Mouse (Mus musculus) gonadal fat pad, adult 2 months (tissue): ENCODE results near the gene Elf2. TPM values are rescaled to one million over a fixed set of nuclear protein-coding genes. Genes with fewer than 3 reads are reported as not detected.
"Not testable (repeated sequence)": the region's sequence is repeated elsewhere in the genome, so short reads cannot be mapped to it uniquely, and the experiment has no call there.

Experiments
- DNase-seq: peaks from one replicate; pipeline ENCODE4 v3.0.0-alpha.2; 2012; ENCODE audit warnings: low read depth
- polyA plus RNA-seq: library from polyadenylated mRNA; depleted of rRNA; stranded (reverse); fragments of >200 nt; gene quantifications from 2 replicates; pipeline ENCODE4 v1.2.3, GENCODE M21; 2012

Elf2 gene
- polyA plus RNA-seq, 1 experiment = 36.7 TPM

- no peak for DNase-seq
These were observed 107.0 kb downstream of the Elf2 start for GRCm38 (mm10) chr3:51233474-51233873.

- no peak for DNase-seq
These were observed 108.1 kb downstream of the Elf2 start for GRCm38 (mm10) chr3:51232205-51232910.

GRCm38 (mm10) chr3:51231499-51231898 lies 109.0 kb downstream of the Elf2 start:
- peak; percentile 86 for DNase-seq

- no peak for DNase-seq
These were observed 109.6 kb downstream of the Elf2 start for GRCm38 (mm10) chr3:51230886-51231285.

GRCm38 (mm10) chr3:51230146-51230835 lies 110.2 kb downstream of the Elf2 start:
- no peak for DNase-seq

GRCm38 (mm10) chr3:51229226-51229625 lies 111.2 kb downstream of the Elf2 start:
- no peak for DNase-seq

- no peak for DNase-seq
These were observed 111.7 kb downstream of the Elf2 start for GRCm38 (mm10) chr3:51228821-51229205.

- DNase-seq = no peak
These were observed 112.2 kb downstream of the Elf2 start for GRCm38 (mm10) chr3:51228038-51228820.

GRCm38 (mm10) chr3:51226601-51227000 lies 113.9 kb downstream of the Elf2 start:
- DNase-seq = no peak

- no peak for DNase-seq
These were observed 114.5 kb downstream of the Elf2 start for GRCm38 (mm10) chr3:51225979-51226378.

GRCm38 (mm10) chr3:51225226-51225750 lies 115.2 kb downstream of the Elf2 start:
- DNase-seq = no peak

GRCm38 (mm10) chr3:51224363-51225225 lies 115.9 kb downstream of the Elf2 start, which contains the start of gene Noct:
Gene Noct, plus strand, starts transcription at chr3:51224447.
- DNase-seq = no peak

- DNase-seq = no peak
These were observed 116.9 kb downstream of the Elf2 start for GRCm38 (mm10) chr3:51223556-51223955.

GRCm38 (mm10) chr3:51222834-51223460 lies 117.5 kb downstream of the Elf2 start:
- DNase-seq = no peak

GRCm38 (mm10) chr3:51222302-51222701 lies 118.2 kb downstream of the Elf2 start:
- no peak for DNase-seq

- DNase-seq = no peak
These were observed 118.6 kb downstream of the Elf2 start for GRCm38 (mm10) chr3:51221847-51222246.

GRCm38 (mm10) chr3:51220846-51221245 lies 119.6 kb downstream of the Elf2 start:
- DNase-seq = no peak

GRCm38 (mm10) chr3:51219213-51219612 lies 121.2 kb downstream of the Elf2 start:
- DNase-seq = no peak

GRCm38 (mm10) chr3:51218385-51218784 lies 122.1 kb downstream of the Elf2 start:
- not testable (repeated sequence) for DNase-seq

- DNase-seq = not testable (repeated sequence)
These were observed 124.1 kb downstream of the Elf2 start for GRCm38 (mm10) chr3:51216351-51216750.

GRCm38 (mm10) chr3:51215681-51216080 lies 124.8 kb downstream of the Elf2 start:
- DNase-seq = no peak
